Mouse (Mus musculus): ENCODE results near the gene Ugt1a6a.
"Not testable (repeated sequence)": the region's sequence is repeated elsewhere in the genome, so short reads cannot be mapped to it uniquely, and the experiment has no call there.

The Ugt1a6a gene

GRCm38 (mm10) chr1:88134457-88135011, at the start of gene Ugt1a6a:
Gene Ugt1a6a, plus strand, starts transcription at chr1:88134809.
- ATAC-seq (ENCODE audit: insufficient number of reproducible peaks, low FRiP score, low TSS enrichment): not testable (repeated sequence)

GRCm38 (mm10) chr1:88086125-88086524, 48.5 kb upstream of the Ugt1a6a start:
- no peak for ATAC-seq (ENCODE audit: insufficient number of reproducible peaks, low FRiP score, low TSS enrichment)

GRCm38 (mm10) chr1:88087513-88087912, 47.1 kb upstream of the Ugt1a6a start, which contains the start of gene Ugt1a8:
Gene Ugt1a8, plus strand, starts transcription at chr1:88087813.
- ATAC-seq (ENCODE audit: insufficient number of reproducible peaks, low FRiP score, low TSS enrichment): no peak

- no peak for ATAC-seq (ENCODE audit: insufficient number of reproducible peaks, low FRiP score, low TSS enrichment)
Observed at GRCm38 (mm10) chr1:88092341-88092740, 42.3 kb upstream of the Ugt1a6a start.

- ATAC-seq (ENCODE audit: insufficient number of reproducible peaks, low FRiP score, low TSS enrichment): not testable (repeated sequence)
Observed at GRCm38 (mm10) chr1:88094270-88094676, 40.3 kb upstream of the Ugt1a6a start.

- ATAC-seq (ENCODE audit: insufficient number of reproducible peaks, low FRiP score, low TSS enrichment): no peak
Observed at GRCm38 (mm10) chr1:88094941-88095492, 39.6 kb upstream of the Ugt1a6a start, which contains the start of gene Ugt1a7c. Gene Ugt1a7c, plus strand, starts transcription at chr1:88095062.

- ATAC-seq (ENCODE audit: insufficient number of reproducible peaks, low FRiP score, low TSS enrichment): not testable (repeated sequence)
Observed at GRCm38 (mm10) chr1:88098546-88098945, 36.1 kb upstream of the Ugt1a6a start.

GRCm38 (mm10) chr1:88099691-88100090, 34.9 kb upstream of the Ugt1a6a start:
- not testable (repeated sequence) for ATAC-seq (ENCODE audit: insufficient number of reproducible peaks, low FRiP score, low TSS enrichment)

GRCm38 (mm10) chr1:88103019-88103418, 31.6 kb upstream of the Ugt1a6a start, which contains the start of gene Ugt1a6b:
Gene Ugt1a6b, plus strand, starts transcription at chr1:88103252.
- not testable (repeated sequence) for ATAC-seq (ENCODE audit: insufficient number of reproducible peaks, low FRiP score, low TSS enrichment)

GRCm38 (mm10) chr1:88103697-88104468, 30.7 kb upstream of the Ugt1a6a start:
- ATAC-seq (ENCODE audit: insufficient number of reproducible peaks, low FRiP score, low TSS enrichment): not testable (repeated sequence)

- no peak for ATAC-seq (ENCODE audit: insufficient number of reproducible peaks, low FRiP score, low TSS enrichment)
Observed at GRCm38 (mm10) chr1:88104667-88105430, 29.8 kb upstream of the Ugt1a6a start.

- ATAC-seq (ENCODE audit: insufficient number of reproducible peaks, low FRiP score, low TSS enrichment): no peak
Observed at GRCm38 (mm10) chr1:88105656-88106055, 29.0 kb upstream of the Ugt1a6a start.

- ATAC-seq (ENCODE audit: insufficient number of reproducible peaks, low FRiP score, low TSS enrichment): not testable (repeated sequence)
Observed at GRCm38 (mm10) chr1:88109027-88109557, 25.5 kb upstream of the Ugt1a6a start.

- ATAC-seq (ENCODE audit: insufficient number of reproducible peaks, low FRiP score, low TSS enrichment): not testable (repeated sequence)
Observed at GRCm38 (mm10) chr1:88109604-88110003, 25.0 kb upstream of the Ugt1a6a start.

GRCm38 (mm10) chr1:88112769-88113168, 21.8 kb upstream of the Ugt1a6a start:
- ATAC-seq (ENCODE audit: insufficient number of reproducible peaks, low FRiP score, low TSS enrichment): not testable (repeated sequence)

- peak; percentile 56 for ATAC-seq (ENCODE audit: insufficient number of reproducible peaks, low FRiP score, low TSS enrichment)
Observed at GRCm38 (mm10) chr1:88120550-88120949, 14.1 kb upstream of the Ugt1a6a start.

GRCm38 (mm10) chr1:88121521-88121920, 13.1 kb upstream of the Ugt1a6a start:
- ATAC-seq (ENCODE audit: insufficient number of reproducible peaks, low FRiP score, low TSS enrichment): not testable (repeated sequence)

GRCm38 (mm10) chr1:88125827-88126360, 8.7 kb upstream of the Ugt1a6a start:
- ATAC-seq (ENCODE audit: insufficient number of reproducible peaks, low FRiP score, low TSS enrichment): not testable (repeated sequence)

- ATAC-seq (ENCODE audit: insufficient number of reproducible peaks, low FRiP score, low TSS enrichment): not testable (repeated sequence)
Observed at GRCm38 (mm10) chr1:88129091-88129490, 5.5 kb upstream of the Ugt1a6a start.

- not testable (repeated sequence) for ATAC-seq (ENCODE audit: insufficient number of reproducible peaks, low FRiP score, low TSS enrichment)
Observed at GRCm38 (mm10) chr1:88130223-88130622, 4.4 kb upstream of the Ugt1a6a start.

All from cerebellum, adult (tissue).